Mouse (Mus musculus): ENCODE results near the gene Mapk12. TPM values are rescaled to one million over a fixed set of nuclear protein-coding genes. Genes with fewer than 3 reads are reported as not detected.

The Mapk12 gene
- polyA plus RNA-seq, 1 experiment, result 25.3 TPM

GRCm38 (mm10) chr15:89138531-89138930 lies 2.0 kb downstream of the Mapk12 start:
- DNase-seq (ENCODE audit: low read depth), result no peak

DNA sequence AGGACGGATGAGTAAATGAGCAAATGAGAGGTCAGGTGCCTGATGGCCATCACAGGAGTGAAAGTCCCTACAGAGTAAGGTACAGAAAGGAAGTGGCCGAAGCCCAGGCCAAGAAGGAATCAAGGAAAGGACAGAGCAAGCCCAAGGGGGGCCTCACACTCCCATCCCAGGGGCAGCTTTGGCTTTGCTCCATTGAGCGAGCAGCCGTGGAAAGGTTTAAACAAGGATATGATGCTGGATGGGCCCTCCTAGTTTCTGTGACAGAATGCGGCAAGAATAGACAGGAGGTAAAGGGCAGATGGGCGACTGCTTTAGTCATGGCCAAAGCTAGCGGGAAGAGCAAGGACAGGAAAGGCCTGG lies 2.5 kb downstream of the Mapk12 start:
- DNase-seq (ENCODE audit: low read depth), result no peak

DNA sequence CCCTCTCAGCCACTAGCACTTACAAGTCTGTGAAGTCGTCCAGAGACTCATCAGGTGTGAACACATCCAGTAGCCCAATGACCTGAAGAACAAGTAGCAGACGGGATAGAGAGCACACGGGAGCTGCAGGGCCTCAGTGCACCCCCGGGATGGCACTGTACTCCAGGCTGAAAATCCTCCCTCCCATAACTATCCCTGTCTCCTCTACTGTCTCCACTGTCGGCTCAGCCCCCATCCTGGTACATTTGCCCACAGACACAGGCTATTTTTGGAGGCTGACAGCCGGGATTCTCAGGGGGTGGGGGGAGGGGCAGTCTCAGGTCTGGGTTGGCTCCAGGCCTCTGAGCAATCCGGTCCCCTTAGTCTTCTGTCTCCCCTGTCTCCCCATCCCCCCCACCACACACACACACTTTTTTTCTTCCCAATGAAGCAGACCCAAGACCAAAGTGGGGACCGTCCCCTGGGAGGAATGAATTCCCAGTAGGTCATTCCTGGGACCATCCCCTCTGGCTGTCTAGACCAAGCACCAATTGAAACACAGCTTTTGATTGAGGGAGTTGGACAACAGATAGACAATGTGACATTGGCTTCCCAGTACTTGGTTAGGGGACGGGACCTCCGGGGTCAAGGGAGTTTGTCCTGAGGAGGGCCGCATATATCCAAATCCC lies 3.0 kb downstream of the Mapk12 start:
- DNase-seq (ENCODE audit: low read depth), result no peak

- DNase-seq (ENCODE audit: low read depth), result no peak
Measured at GRCm38 (mm10) chr15:89136461-89137155, 3.9 kb downstream of the Mapk12 start.

DNA sequence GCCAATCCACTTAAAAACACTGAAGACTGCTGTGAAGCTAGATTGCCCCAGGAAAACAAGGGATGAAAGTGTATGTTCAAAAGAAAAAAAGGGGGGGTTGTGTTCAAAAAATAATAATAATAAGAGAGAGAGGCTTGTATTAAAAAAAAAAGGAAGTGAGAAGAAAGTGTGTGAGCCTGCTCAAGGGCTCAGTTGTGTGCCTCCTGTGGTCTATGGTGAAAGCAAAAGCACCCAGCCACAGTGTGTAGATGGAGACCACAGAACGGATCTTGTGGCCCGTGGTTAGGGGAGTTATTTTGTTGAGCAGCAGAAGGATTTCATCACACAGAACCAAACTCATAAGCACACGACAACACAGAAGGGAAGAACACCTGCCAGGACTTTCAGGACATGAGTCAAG lies 9.2 kb downstream of the Mapk12 start:
- no peak for DNase-seq (ENCODE audit: low read depth)

GRCm38 (mm10) chr15:89130245-89130644 lies 10.3 kb downstream of the Mapk12 start:
- DNase-seq (ENCODE audit: low read depth), result no peak

GRCm38 (mm10) chr15:89128382-89129350 lies 11.8 kb downstream of the Mapk12 start, which contains the start of gene Hdac10:
Gene Hdac10, minus strand, starts transcription at chr15:89128700.
- DNase-seq (ENCODE audit: low read depth), result no peak

DNA sequence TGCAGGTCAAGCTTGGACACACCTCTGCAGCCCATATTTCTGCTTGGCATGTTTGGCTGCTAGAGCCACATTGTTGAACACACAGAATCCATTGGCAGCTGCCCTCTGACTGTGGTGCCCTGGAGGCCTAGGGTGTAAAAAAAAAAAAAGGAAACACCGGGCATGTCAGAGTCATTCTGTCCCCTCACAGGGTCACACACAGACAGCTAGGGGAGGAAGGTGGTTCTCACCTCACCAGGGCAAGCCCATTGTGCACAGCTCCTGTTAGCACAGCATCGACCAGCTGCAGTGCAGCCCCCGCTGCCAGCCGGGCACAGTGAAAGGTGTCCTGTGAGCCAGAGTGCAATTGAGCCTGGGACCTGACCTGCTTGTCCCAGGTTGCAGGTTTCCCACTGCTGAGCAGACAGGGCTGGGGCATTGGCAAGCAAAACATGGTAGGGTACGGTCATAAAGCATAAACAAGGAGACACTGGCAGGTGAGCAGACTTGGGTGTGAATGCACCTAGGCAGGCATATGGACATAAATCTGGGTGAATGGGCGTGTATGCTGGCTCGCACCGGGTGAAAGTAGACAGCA lies 13.1 kb downstream of the Mapk12 start:
- DNase-seq (ENCODE audit: low read depth), result no peak

DNA sequence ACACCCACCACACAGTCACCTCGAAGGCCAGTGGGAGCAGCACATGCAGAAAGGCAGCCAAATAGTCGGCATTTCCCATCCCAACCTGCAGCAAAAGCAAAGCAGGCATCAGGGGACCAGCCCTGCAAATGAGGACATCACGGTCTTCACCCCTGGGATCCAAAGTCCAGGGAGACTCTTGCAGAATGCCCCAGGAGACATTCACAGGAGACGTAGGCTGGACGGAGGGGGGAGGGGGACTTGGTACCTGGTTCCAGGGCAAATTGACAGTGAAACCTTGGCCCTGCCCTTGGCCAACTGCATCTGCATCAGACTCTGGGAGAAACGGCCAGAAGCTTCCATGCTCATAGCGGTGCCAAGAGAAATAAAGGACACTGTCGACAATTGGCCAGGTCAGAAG lies 13.9 kb downstream of the Mapk12 start:
- no peak for DNase-seq (ENCODE audit: low read depth)

- no peak for DNase-seq (ENCODE audit: low read depth)
Measured at GRCm38 (mm10) chr15:89125351-89125750, 15.2 kb downstream of the Mapk12 start.

DNA sequence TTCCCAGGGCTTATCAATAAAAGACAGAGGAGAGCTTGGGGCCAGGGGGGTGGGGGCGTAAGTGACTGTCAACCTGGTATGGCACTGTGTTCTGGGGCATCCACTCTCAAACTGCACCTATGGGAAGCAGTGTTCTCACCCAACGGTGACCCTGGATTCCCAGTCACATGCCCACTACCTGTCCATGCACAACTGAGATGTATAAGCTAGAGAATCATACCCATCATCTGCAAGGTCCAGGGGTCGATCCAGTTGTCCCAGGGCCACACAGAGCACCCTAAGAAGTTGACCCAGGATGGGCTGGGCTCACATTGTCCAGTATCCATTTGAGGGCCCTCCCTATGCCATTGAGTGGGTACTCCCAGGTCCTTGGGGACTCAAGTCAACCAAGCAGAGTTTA lies 16.2 kb downstream of the Mapk12 start:
- no peak for DNase-seq (ENCODE audit: low read depth)

GRCm38 (mm10) chr15:89123595-89123994 lies 16.9 kb downstream of the Mapk12 start:
- DNase-seq (ENCODE audit: low read depth), result no peak

DNA sequence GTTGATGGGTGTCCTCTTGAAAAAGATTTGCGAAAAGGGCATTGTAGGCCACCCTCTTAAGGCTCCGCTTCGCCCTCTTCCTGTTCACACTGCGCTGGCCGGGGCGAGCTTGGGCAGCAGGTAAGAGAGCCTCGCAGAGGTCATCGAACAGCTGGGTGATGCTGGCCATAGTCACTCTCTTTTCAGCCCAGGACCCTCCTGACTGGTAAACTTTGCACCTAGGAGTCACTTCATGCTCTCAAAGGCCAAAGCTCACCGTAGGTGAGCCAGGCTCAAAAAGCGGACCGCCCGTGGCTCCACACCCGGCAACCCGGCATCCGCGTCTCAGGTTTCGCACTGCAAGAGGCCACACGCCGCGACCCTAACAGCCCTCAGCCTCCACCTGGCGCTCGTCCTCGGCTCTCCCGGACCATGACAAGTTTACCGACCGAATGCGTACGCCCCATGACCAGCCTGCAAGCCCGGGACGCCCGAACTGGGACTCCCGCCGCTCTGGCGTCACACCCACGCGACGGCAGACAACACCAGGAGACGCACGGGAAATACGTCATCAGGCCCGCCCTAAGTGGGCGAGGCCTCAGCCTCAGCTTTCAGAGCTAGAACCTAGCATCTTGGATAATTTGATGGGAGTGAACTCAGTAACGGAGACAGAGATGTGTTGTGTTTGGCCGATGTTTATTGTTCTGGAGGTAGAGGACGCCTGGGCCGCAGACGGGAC lies 17.7 kb downstream of the Mapk12 start, which contains the start of gene Tubgcp6:
Tubgcp6 (minus strand) TSS at position 464 of the 718 bp plus-strand sequence.
- no peak for DNase-seq (ENCODE audit: low read depth)

DNA sequence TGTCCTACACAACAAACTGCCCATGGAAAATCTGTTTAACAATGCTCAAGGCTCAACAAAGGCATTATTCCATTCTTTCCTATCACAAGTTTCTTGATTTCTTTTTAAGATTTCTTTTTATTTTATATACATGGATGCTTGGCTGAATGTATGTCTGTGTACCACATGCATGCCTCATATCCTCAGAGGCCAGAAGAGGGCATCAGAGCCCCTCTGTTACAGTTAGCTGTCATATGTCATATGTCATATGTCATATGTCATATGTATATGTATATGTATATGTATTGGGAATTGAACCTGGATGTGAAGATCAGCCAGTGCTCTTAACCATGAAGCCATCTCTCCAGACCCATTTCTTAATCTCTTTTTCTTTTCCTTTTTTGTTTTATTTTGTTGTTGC lies 22.5 kb downstream of the Mapk12 start:
- no peak for DNase-seq (ENCODE audit: low read depth)

- DNase-seq (ENCODE audit: low read depth), result no peak
Measured at GRCm38 (mm10) chr15:89110147-89110546, 30.4 kb downstream of the Mapk12 start.

GRCm38 (mm10) chr15:89106976-89107375 lies 33.5 kb downstream of the Mapk12 start:
- DNase-seq (ENCODE audit: low read depth), result no peak

DNA sequence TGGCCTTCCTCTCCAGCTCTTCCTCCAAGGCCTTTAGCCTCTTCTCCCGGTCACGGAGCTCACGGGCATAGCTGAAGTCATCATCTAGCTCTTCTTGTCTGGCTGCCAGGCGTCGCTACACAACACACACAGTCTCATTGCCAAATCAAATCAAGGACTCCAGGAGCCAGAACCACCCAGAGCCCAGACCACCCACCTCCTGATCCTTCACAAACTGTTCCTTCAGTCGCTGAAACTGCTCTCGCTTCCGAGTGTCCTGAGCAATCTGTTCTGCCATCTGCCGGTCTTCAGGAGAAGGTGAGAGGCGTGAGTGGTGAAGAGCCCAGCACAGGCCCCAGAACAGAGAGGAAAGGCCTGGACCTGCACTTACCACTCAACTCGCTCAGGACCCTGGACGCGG lies 34.4 kb downstream of the Mapk12 start:
- no peak for DNase-seq (ENCODE audit: low read depth)

GRCm38 (mm10) chr15:89104425-89104824 lies 36.1 kb downstream of the Mapk12 start:
- no peak for DNase-seq (ENCODE audit: low read depth)

DNA sequence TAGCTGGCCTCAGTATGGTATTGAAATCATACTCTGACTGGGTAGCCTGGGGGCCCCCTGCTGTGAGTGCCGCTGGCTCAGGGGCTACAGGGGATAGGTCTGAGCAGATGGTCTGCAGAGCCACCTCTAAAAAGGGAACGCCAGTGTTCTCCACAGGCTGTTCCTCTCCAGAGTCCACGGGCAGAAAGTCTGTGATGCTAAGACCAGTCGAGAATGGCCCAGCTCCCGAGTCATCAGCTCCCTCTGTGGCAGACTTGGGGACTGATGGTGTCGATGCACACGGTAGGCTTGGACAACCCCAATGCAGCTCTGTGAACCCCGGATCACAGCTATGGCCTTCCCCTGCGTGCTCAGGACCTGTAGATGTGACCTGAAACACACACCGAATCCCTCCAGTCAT lies 36.6 kb downstream of the Mapk12 start:
- no peak for DNase-seq (ENCODE audit: low read depth)

- DNase-seq (ENCODE audit: low read depth), result no peak
Measured at GRCm38 (mm10) chr15:89102646-89103045, 37.9 kb downstream of the Mapk12 start.

DNA sequence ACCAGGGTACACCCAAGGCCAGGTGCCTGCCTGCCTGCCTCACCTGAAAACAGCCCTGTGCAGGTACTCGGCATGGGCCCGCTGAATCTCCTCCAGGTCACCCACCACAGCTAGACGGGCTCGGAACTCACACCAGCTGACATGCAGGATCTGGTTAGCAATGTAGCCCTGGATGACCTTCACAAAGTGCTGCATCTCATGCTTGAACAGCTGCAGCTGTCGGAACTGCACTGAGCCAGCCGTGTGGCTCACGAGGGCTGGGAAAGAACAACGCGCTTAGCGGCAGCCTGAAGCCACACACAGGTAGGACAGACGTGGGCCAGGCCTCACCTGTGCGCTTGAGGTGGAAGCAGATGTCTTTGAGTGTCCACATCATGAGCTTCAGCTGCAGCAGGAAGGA lies 39.7 kb downstream of the Mapk12 start:
- no peak for DNase-seq (ENCODE audit: low read depth)

All from gonadal fat pad, adult 2 months (tissue).